Mouse (Mus musculus) stomach, embryonic 15.5 days (tissue): ENCODE results near the gene Rsph9. TPM values are rescaled to one million over a fixed set of nuclear protein-coding genes. Genes with fewer than 3 reads are reported as not detected.

Source experiments
- ATAC-seq: fragments of 200-750 bp; cut with Nextera tagmentation; 2 replicates; pipeline ENCODE4 v1.8.0; 2017; ENCODE audit warnings: low read depth, moderate number of reproducible peaks, moderate TSS enrichment; ENCODE audit not compliant: insufficient read depth, low FRiP score
- H3K27ac ChIP-seq: fragments of 300-500 bp; sonication (generic); 2 replicates; pipeline ENCODE4 v1.5.1; 2015; ENCODE audit warnings: mild to moderate bottlenecking, inconsistent platforms
- H3K27me3 ChIP-seq: fragments of 300-500 bp; sonication (generic); replicated peaks from 2 replicates; pipeline ENCODE4 v1.6.1; 2015; ENCODE audit warnings: inconsistent platforms
- H3K36me3 ChIP-seq: fragments of 300-500 bp; sonication (generic); 2 replicates; pipeline ENCODE4 v1.6.1; 2015; ENCODE audit warnings: inconsistent platforms
- H3K4me1 ChIP-seq: fragments of 300-500 bp; sonication (generic); 2 replicates; pipeline ENCODE4 v1.6.1; 2015; ENCODE audit warnings: inconsistent platforms
- H3K4me2 ChIP-seq: fragments of 300-500 bp; sonication (generic); 2 replicates; pipeline ENCODE4 v1.6.1; 2015; ENCODE audit warnings: mild to moderate bottlenecking, inconsistent platforms
- H3K4me3 ChIP-seq: fragments of 300-500 bp; sonication (generic); replicated peaks from 2 replicates; pipeline ENCODE4 v1.5.1; 2015; ENCODE audit warnings: inconsistent platforms
- H3K9ac ChIP-seq: fragments of 300-500 bp; sonication (generic); 2 replicates; pipeline ENCODE4 v1.6.1; 2015; ENCODE audit warnings: inconsistent platforms
- H3K9me3 ChIP-seq: fragments of 300-500 bp; sonication (generic); 2 replicates; pipeline ENCODE4 v1.6.1; 2016; ENCODE audit warnings: inconsistent platforms
- WGBS: fragments of 180-500 bp; shearing (Covaris S2); methylation state at CpG from one replicate; pipeline ENCODE4 v1.1.7; 2015; 5-methylcytosine and 5-hydroxymethylcytosine counted together
- polyA plus RNA-seq: library from polyadenylated mRNA; unstranded; fragments of >200 nt; fragmentation: Nextera tagmentation; extraction: Ambion mirVana; gene quantifications from 2 replicates; pipeline ENCODE4 v1.2.1, GENCODE M21; 2015

Rsph9 gene
- polyA plus RNA-seq, 1 experiment from 2014 or later = 8.7 TPM

DNA sequence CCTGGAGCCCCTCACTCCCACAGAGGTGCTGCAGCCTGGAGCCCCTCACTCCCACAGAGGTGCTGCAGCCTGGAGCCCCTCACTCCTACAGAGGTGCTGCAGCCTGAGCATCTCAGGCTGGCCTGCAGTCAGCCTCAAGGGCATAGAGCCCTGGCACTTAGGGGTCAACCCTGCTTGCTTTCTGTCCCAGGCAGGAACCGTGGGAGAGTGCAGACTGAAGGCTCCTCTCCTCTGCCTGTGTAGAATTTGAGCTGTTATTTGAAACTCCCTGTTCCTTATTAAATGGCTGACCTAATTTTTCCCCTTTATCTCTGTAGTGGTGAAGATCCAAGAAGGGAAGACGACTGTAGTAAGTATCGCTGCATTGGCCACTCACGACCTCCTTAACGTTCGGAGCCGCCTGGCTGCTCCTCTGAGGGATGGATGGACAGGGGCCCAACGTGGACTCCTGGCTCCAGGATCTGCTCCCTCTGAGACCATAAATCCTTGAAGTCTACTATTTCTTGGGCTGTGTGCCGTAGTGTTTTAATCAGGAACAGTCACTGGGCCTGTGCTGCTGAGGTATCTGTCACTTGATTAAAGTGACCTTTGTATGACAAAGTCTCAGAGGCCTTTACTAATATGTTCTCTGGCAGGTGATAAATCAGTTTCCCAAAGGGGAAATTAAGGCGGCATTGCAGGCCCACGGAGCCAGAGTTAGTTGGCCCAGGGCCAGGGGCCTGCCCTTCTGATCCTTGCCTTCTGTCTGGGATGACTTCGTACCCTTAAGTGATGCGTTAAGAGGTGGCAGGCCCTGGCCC lies 26.2 kb downstream of the Rsph9 start:
- no peaks in the 10 kb centered on the region for H3K27me3 ChIP-seq
- H3K4me1 ChIP-seq = 0 out of 2 replicates have a peak, but pooled peaks cover 10% of the 10 kb centered on the region
- H3K4me3 ChIP-seq = no peak overlapping the region
- no peak overlapping the region for H3K27ac ChIP-seq
- no peak overlapping the region for H3K9ac ChIP-seq
- 75% methylated on average over 13 of the region's 13 CpGs for WGBS
- H3K4me2 ChIP-seq = no peak overlapping the region
- H3K9me3 ChIP-seq = no peaks in the 10 kb centered on the region
- peaks cover 23% of the 10 kb centered on the region for H3K36me3 ChIP-seq
- no peak for ATAC-seq

DNA sequence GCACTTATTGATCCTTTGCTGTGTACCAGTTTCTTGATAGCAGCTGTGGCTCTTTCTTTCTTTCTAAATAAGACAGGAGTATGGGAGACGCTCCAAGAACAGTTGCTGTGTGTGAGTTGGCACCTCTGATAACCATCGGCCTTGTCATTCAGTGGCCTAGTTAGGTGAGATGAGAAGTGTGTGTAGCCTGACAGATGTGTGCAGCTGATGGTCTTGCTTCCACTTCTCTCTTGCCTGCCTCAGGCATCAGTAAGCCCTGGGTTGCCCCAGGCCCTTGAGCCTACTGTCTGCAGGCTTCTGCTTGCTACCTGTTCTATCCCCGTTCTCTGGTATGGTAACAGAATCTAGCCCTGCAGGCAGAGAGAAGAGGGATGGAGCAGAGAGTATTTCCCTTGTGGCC lies 27.1 kb downstream of the Rsph9 start:
- Histone ChIP-seq H3K9ac (no peak overlapping the region), H3K4me2 (no peak overlapping the region), H3K27me3 (no peaks in the 10 kb centered on the region), H3K4me3 (no peak overlapping the region), H3K9me3 (no peaks in the 10 kb centered on the region), H3K27ac (no peak overlapping the region), H3K4me1 (0 out of 2 replicates have a peak, but pooled peaks cover 10% of the 10 kb centered on the region), H3K36me3 (peaks cover 14% of the 10 kb centered on the region)
- ATAC-seq = no peak
- WGBS = 75% methylated on average over 3 of the region's 3 CpGs

DNA sequence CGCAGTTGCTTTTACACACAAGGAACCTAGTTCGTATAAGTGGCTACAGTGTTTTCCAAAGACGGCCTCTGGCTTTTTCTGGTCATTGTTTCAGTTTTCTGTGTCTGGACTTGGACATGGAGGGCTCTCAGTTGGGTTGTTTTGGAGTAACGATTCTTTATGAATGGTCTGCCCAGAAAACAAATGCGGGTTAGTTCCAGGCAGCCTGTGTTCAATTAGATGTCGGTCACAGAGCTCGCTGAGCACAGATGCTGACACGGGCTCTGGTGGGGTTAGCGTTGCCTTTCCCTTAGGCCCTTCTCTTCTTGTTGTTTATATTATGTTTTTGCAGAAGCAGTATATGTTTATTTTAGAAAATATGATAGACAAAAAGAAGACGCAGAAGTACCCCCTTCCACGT lies 27.9 kb downstream of the Rsph9 start:
- peaks cover 14% of the 10 kb centered on the region for H3K36me3 ChIP-seq
- H3K9me3 ChIP-seq = no peaks in the 10 kb centered on the region
- no peaks in the 10 kb centered on the region for H3K27me3 ChIP-seq
- ATAC-seq = no peak
- H3K4me2 ChIP-seq = no peak overlapping the region
- peak overlapping the region; percentile 17; the same call in 1 of the 2 replicates for H3K27ac ChIP-seq
- H3K4me1 ChIP-seq = peaks cover 15% of the 10 kb centered on the region; the same call in 1 of the 2 replicates
- no peak overlapping the region for H3K4me3 ChIP-seq
- no peak overlapping the region for H3K9ac ChIP-seq
- 67% methylated on average over 11 of the region's 11 CpGs for WGBS

DNA sequence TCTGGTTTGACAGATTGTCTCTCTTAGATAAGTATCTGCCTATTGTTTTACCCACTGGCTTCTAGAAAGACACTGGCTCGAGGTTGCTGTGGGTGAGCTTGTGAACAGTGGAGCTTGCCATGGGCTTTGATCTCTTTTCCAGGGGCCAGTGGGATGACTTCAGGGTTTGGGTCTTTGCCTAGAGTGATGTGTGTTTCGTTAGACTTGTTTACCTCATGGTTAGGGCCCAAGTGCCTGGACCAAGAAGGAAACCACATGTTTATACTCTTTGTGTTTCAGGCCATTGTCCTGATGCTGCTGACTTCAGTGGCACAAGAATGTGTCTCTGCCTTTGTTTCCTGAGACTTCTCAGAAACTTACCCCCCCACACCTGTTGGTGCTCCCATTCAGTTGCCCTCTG lies 28.5 kb downstream of the Rsph9 start:
- no peak overlapping the region for H3K9ac ChIP-seq
- H3K4me1 ChIP-seq = peaks cover 15% of the 10 kb centered on the region; the same call in 1 of the 2 replicates
- H3K4me3 ChIP-seq = no peak overlapping the region
- no peak overlapping the region for H3K4me2 ChIP-seq
- WGBS = 22% methylated on average over 2 of the region's 2 CpGs
- no peak overlapping the region; the same call in 1 of the 2 replicates for H3K27ac ChIP-seq
- no peaks in the 10 kb centered on the region for H3K9me3 ChIP-seq
- no peaks in the 10 kb centered on the region for H3K27me3 ChIP-seq
- H3K36me3 ChIP-seq = peaks cover 14% of the 10 kb centered on the region
- no peak for ATAC-seq

DNA sequence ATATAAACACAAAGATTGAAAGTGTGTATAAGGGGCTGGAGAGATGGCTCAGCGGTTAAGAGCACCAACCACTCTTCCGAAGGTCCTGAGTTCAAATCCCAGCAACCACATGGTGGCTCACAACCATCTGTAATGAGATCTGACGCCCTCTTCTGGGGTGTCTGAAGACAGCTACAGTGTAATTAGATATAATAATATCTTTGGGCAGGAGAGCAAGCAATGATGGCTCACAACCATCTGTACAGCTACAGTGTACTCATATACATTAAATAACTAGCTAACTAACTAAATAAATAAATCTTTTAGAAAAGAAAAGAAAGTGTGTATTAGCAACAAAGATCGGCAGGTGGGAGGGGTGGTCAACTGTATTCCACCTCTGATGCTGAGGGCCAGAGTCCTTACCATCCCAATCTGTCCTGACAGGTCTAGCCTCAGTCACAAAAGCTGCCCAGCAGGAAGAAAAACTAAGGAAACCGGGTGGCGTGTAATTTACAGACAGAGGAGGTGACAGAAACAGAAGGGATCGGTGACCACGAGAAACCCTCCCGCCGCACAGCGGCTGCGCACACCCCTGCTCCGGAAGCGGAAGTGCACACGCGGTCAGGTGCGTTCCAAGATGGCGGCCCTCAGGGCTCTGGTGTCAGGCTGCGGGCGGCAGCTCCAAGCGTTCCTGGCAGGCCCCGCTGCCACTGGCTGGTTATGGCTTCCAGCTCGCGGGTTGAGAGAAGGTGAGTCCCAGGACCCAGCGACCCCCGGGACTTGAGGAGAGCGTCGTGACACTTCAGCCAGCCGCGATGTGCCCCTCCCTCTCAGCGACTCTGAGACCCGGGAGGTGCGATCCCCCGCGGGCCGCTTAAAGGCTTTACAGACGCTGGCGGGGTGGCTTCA lies 33.4 kb downstream of the Rsph9 start, which contains the start of gene Mrps18a:
Mrps18a (plus strand) TSS at position 585 of the 888 bp plus-strand sequence.
- Histone ChIP-seq H3K9me3 (no peaks in the 10 kb centered on the region), H3K9ac (peak within 1 kb of the TSS; percentile 80), H3K4me3 (peak within 1 kb of the TSS; percentile 93), H3K27me3 (no peaks in the 10 kb centered on the region), H3K4me1 (peaks cover 10% of the 10 kb centered on the region; the same call in 1 of the 2 replicates), H3K36me3 (no peaks in the 10 kb centered on the region), H3K4me2 (peak within 1 kb of the TSS; percentile 83), H3K27ac (peak within 1 kb of the TSS; percentile 64)
- ATAC-seq = peak; percentile 93
- 5% methylated on average over 38 of the region's 38 CpGs for WGBS

DNA sequence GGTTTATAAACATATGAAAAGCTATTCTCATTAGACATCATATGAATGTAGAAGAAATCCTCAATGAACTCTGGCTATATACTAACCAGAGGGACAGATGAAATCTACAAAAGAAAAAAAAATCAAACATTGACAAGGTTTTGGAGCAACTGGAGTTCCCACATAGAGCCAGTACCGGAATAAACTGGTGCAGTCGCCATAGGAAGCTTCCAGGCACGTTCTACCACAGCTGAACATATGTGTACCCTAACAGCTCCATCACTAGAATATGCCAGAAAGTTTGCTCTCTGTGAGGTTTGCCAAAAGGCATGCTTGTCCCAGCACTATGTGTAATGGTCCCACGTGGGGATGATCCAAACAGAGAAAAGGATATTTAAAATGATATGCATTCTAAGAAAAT lies 35.7 kb downstream of the Rsph9 start:
- Histone ChIP-seq H3K9me3 (no peaks in the 10 kb centered on the region), H3K27ac (no peak overlapping the region), H3K27me3 (no peaks in the 10 kb centered on the region), H3K4me1 (peaks cover 7% of the 10 kb centered on the region; the same call in 1 of the 2 replicates), H3K36me3 (no peaks in the 10 kb centered on the region), H3K9ac (no peak overlapping the region), H3K4me3 (no peak overlapping the region), H3K4me2 (no peak overlapping the region)
- no peak for ATAC-seq
- 65% methylated on average over 4 of the region's 4 CpGs for WGBS

DNA sequence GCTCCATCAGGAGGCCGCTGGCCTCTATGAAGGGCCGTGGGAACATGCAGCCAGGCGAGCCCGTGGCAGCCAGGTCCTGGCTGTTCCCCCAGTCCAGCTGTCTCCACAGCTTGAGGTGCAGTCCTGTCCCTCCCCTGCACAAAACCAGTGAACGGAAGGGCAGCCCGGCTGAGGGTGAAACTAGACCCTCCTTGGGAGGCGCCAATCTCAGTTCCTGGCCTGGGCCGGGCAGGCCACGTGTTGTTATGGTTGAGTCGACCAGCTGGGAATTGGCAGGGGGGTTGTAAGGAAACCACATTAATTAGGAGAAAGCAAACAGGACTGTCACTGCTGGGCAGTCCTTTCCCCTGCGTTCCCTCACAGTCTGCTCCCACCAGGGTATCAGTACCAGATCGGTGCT lies 39.5 kb downstream of the Rsph9 start:
- 18% methylated on average over 12 of the region's 12 CpGs for WGBS
- Histone ChIP-seq H3K27me3 (no peaks in the 10 kb centered on the region), H3K4me2 (0 out of 2 replicates have a peak overlapping the region, but pooled peaks have one; percentile 0), H3K4me1 (0 out of 2 replicates have a peak, but pooled peaks cover 2% of the 10 kb centered on the region), H3K4me3 (no peak overlapping the region), H3K9ac (no peak overlapping the region), H3K9me3 (no peaks in the 10 kb centered on the region), H3K36me3 (no peaks in the 10 kb centered on the region), H3K27ac (peak overlapping the region; percentile 27)
- peak; percentile 63 for ATAC-seq

DNA sequence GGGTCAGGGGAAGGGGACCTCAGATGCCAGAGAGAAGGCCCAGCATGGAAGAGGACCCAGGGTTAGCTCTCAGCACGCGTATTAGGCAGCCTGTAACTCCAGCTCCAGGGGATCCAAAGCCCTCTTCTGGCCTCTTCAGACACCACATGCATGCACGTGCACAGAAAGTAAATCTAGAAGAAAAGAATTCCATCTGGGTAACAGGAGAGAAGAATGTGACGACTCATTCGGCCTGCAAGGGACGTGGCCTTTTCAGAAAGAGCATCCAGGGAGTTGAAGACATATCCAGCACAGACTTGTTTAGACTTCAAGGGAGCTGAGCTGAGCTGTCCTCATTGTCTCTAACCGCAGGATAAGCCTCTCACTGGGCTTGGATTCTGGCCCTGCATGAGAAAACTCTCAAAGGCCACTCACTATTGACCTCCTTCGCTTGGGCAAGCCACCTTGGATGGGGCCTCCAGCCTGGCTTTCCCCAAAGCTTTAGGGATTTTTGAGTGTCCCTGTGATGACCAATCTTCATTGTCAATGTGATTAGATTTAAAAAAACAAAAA lies 41.3 kb downstream of the Rsph9 start:
- Histone ChIP-seq H3K9me3 (no peaks in the 10 kb centered on the region), H3K36me3 (no peaks in the 10 kb centered on the region), H3K4me1 (peaks cover 9% of the 10 kb centered on the region; the same call in 1 of the 2 replicates), H3K9ac (no peak overlapping the region), H3K4me2 (no peak overlapping the region), H3K27me3 (no peaks in the 10 kb centered on the region), H3K4me3 (no peak overlapping the region), H3K27ac (no peak overlapping the region)
- WGBS = 65% methylated on average over 8 of the region's 8 CpGs
- ATAC-seq = no peak

DNA sequence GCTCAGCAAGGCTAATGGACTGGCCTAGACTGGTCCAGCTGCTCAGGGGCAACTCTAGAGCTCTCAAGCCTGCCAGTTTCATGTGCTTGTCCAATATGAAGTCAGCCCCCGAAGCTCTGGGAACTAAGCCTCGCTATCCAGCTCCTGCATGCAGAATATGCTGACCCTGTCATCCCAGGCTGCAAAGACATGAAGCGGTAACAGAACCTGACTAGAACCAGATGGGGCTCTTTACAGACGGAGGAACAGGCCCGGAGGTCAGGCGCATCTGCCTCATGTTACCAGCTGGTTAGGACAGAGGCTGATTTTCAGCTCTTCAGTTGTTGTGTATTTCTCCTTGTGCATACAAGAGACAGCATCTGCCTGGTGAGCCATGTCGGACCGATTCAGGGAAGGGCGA lies 42.1 kb downstream of the Rsph9 start:
- Histone ChIP-seq H3K27me3 (no peaks in the 10 kb centered on the region), H3K4me3 (no peak overlapping the region), H3K36me3 (no peaks in the 10 kb centered on the region), H3K9me3 (no peaks in the 10 kb centered on the region), H3K27ac (no peak overlapping the region), H3K9ac (no peak overlapping the region), H3K4me1 (peaks cover 9% of the 10 kb centered on the region; the same call in 1 of the 2 replicates), H3K4me2 (no peak overlapping the region)
- ATAC-seq = no peak
- 63% methylated on average over 9 of the region's 9 CpGs for WGBS

DNA sequence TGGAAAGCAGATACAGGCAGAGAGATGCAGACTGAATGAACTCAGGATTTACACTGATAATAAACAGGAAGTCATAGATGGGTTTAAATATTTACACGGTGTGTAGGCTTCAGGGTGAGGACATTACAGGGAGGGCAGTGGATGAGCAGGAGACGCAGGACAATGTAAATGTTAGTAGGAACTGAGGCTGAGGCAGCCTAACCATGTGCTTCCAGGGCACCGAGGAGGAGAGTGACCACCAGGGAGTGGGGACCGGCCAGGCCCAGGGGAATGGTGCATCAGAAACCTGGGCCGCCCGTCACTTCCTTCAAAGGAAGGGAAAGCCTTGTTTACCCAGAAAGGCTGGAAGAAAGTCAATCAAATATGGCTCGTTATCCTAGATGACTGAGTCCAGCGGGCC lies 45.5 kb downstream of the Rsph9 start:
- Histone ChIP-seq H3K4me3 (no peak overlapping the region), H3K36me3 (no peaks in the 10 kb centered on the region), H3K4me1 (peaks cover 7% of the 10 kb centered on the region; the same call in 1 of the 2 replicates), H3K27ac (peak overlapping the region; percentile 23; the same call in 1 of the 2 replicates), H3K9me3 (no peaks in the 10 kb centered on the region), H3K4me2 (no peak overlapping the region), H3K9ac (no peak overlapping the region), H3K27me3 (no peaks in the 10 kb centered on the region)
- ATAC-seq = no peak
- WGBS = 31% methylated on average over 8 of the region's 8 CpGs

DNA sequence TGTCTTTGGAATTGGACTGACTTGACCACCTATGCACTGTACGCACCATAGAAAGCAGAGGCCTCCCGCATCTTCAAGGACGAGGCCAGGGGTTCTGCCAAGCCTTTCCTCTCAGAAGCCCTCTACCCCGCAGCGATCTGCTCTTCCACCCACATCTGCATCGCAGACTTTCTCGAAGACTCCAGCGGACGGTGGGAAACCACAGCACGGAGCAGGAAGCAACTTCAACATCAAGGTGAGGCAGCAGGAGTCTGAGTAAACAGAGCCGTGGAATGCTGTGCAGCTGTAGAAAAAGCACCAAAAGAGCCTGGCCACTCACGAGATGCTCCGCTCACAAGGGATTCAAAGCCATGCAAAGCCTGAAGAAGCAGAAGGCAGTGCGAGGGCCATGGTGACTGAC lies 52.1 kb downstream of the Rsph9 start:
- Histone ChIP-seq H3K27ac (no peak overlapping the region), H3K9ac (no peak overlapping the region), H3K27me3 (no peaks in the 10 kb centered on the region), H3K4me3 (no peak overlapping the region), H3K36me3 (no peaks in the 10 kb centered on the region), H3K9me3 (no peaks in the 10 kb centered on the region), H3K4me2 (no peak overlapping the region), H3K4me1 (no peaks in the 10 kb centered on the region)
- no peak for ATAC-seq
- 66% methylated on average over 14 of the region's 14 CpGs for WGBS
